ENCODE assay signal across 8 mouse cellular contexts in the genomic region with DNA sequence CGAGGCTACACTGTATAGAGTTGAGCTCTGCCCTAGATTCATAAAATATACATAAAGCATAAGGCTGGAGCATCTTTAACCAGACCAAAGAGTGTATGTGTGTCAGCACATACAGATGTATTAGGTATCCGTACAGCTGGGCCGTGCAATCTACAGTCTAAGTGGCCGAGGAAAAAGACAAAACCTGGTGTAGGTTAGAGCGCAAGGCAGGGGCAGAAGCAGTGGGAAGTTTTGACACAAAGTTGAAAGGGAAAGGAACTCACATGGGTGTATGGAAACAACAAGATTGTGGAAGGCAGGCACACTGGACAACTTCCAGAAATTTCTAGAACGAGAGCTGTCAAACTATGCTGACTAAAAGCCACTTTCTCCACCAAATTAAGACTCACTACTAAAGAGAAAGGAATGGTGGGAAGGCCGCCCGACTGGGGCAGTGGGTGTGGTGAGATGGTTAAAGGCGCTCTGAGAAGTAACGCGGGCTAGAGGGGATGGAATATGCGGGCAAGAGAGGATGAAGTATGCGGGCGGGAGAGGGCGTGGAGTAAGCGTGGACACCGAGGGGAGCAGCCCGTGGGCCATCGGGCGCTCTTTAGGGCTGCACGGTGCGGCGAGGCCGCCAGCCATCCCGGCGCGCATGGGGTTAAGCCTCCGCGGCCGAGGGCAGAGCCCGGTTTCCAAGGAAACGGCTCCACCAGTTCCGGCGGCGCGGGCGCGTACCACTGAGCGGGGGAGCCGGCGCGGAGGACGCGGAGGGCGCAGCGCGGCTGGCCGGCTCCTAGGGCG. TPM values are rescaled to one million over a fixed set of nuclear protein-coding genes. Genes with fewer than 3 reads are reported as not detected.
DNase-seq lines count a peak whose midpoint lies in the region; ATAC-seq and TF ChIP-seq lines count a peak whose summit lies in the region.

No protein-coding gene starts in this region.

- peaks cover 17% of the 10 kb centered on the region for H3K36me3 ChIP-seq in C2C12 (ENCODE audit: control insufficient read depth, insufficient read depth)
- peaks cover 17% of the 10 kb centered on the region for H3K36me3 ChIP-seq in erythroblast, embryonic 14.5 days (ENCODE audit: control insufficient read depth)
- peaks cover 9% of the 10 kb centered on the region; the same call in 1 of the 2 replicates for H3K36me3 ChIP-seq in heart, embryonic 12.5 days
- 0 out of 2 replicates have a peak, but pooled peaks cover 7% of the 10 kb centered on the region for H3K36me3 ChIP-seq in kidney, embryonic 16.5 days (ENCODE audit: insufficient read depth, low read length)
- peaks cover 8% of the 10 kb centered on the region; the same call in 1 of the 2 replicates for H3K36me3 ChIP-seq in liver, embryonic 11.5 days (ENCODE audit: control insufficient read depth, insufficient read depth, low read length)
- no peaks in the 10 kb centered on the region for H3K36me3 ChIP-seq in myocyte (ENCODE audit: control insufficient read depth, insufficient read depth)

- H3K4me3 ChIP-seq in C2C12 (ENCODE audit: insufficient read depth, poor library complexity, severe bottlenecking): peak overlapping the region; percentile 83
- peak overlapping the region; percentile 78 for H3K4me3 ChIP-seq in erythroblast, embryonic 14.5 days (replicated peaks)
- H3K4me3 ChIP-seq in heart, embryonic 12.5 days: peak overlapping the region; percentile 98
- peak overlapping the region; percentile 84 for H3K4me3 ChIP-seq in kidney, embryonic 16.5 days (ENCODE audit: low read length)
- peak overlapping the region; percentile 74 for H3K4me3 ChIP-seq in liver, embryonic 11.5 days (ENCODE audit: low read depth, low read length)
- peak overlapping the region; percentile 66 for H3K4me3 ChIP-seq in myocyte

- H3K79me3 ChIP-seq in C2C12 (ENCODE audit: low read depth): peaks cover 34% of the 10 kb centered on the region

- H3K79me2 ChIP-seq in C2C12 (ENCODE audit: control insufficient read depth, insufficient read depth) (peaks cover 42% of the 10 kb centered on the region), myocyte (ENCODE audit: control insufficient read depth, insufficient read depth) (peaks cover 36% of the 10 kb centered on the region)

- peak overlapping the region; percentile 99 for H3K27ac ChIP-seq in heart, embryonic 12.5 days (ENCODE audit: poor library complexity, severe bottlenecking)
- peak overlapping the region; percentile 99 for H3K27ac ChIP-seq in kidney, embryonic 16.5 days (ENCODE audit: low read length)
- H3K27ac ChIP-seq in liver, embryonic 11.5 days (ENCODE audit: low read depth, low read length): peak overlapping the region; percentile 89

- TF ChIP-seq POLR2A in brain, embryonic 14.5 days (IDR thresholded peaks at IDR 0.05; ENCODE audit: borderline replicate concordance, extremely low read depth, insufficient read depth, insufficient read length, poor library complexity, severe bottlenecking): peak; percentile 81
- peak; percentile 69 for TF ChIP-seq POLR2A in myocyte (IDR thresholded peaks at IDR 0.05; ENCODE audit: insufficient read length, low read depth)

- no peaks in the 10 kb centered on the region for H3K9me3 ChIP-seq in erythroblast, embryonic 14.5 days (ENCODE audit: control insufficient read depth, low read length)
- H3K9me3 ChIP-seq in heart, embryonic 12.5 days (replicated peaks): no peaks in the 10 kb centered on the region
- no peaks in the 10 kb centered on the region for H3K9me3 ChIP-seq in kidney, embryonic 16.5 days (ENCODE audit: low read length)
- H3K9me3 ChIP-seq in liver, embryonic 11.5 days (ENCODE audit: control insufficient read depth, low read length): no peaks in the 10 kb centered on the region

- H3ac ChIP-seq in C2C12 (ENCODE audit: control insufficient read depth, insufficient read length, low read depth): peak overlapping the region; percentile 77
- H3ac ChIP-seq in myocyte (ENCODE audit: control insufficient read depth, insufficient read length): peak overlapping the region; percentile 26

- peak; percentile 89 for ATAC-seq in heart, embryonic 12.5 days (ENCODE audit: insufficient number of reproducible peaks, low FRiP score)
- ATAC-seq in kidney, embryonic 16.5 days (ENCODE audit: low FRiP score, low TSS enrichment): peak; percentile 89
- peak; percentile 88 for ATAC-seq in liver, embryonic 11.5 days (replicated peaks; ENCODE audit: low FRiP score)

- peak overlapping the region; percentile 99 for H3K9ac ChIP-seq in heart, embryonic 12.5 days
- peak overlapping the region; percentile 98 for H3K9ac ChIP-seq in kidney, embryonic 16.5 days (replicated peaks; ENCODE audit: low read length)
- H3K9ac ChIP-seq in liver, embryonic 11.5 days (ENCODE audit: low read depth, low read length): peak overlapping the region; percentile 77

- H3K27me3 ChIP-seq in C2C12 (ENCODE audit: control insufficient read depth, insufficient read depth, insufficient read length): no peaks in the 10 kb centered on the region
- H3K27me3 ChIP-seq in erythroblast, embryonic 14.5 days (ENCODE audit: control insufficient read depth): no peaks in the 10 kb centered on the region
- no peaks in the 10 kb centered on the region for H3K27me3 ChIP-seq in heart, embryonic 12.5 days (replicated peaks)
- H3K27me3 ChIP-seq in kidney, embryonic 16.5 days (ENCODE audit: insufficient read depth, low read length): no peaks in the 10 kb centered on the region
- H3K27me3 ChIP-seq in liver, embryonic 11.5 days (replicated peaks; ENCODE audit: control insufficient read depth, insufficient read depth, low read length): no peaks in the 10 kb centered on the region
- no peaks in the 10 kb centered on the region for H3K27me3 ChIP-seq in myocyte (ENCODE audit: control insufficient read depth, insufficient read depth, insufficient read length)

- 2% methylated on average over 44 of the region's 49 CpGs for WGBS in heart, embryonic 12.5 days
- 2% methylated on average over 36 of the region's 49 CpGs for WGBS in kidney, embryonic 16.5 days
- 2% methylated on average over 49 of the region's 49 CpGs for WGBS in liver, embryonic 11.5 days

- TF ChIP-seq CTCF in C2C12 (IDR thresholded peaks at IDR 0.05; ENCODE audit: control insufficient read depth, insufficient read depth, insufficient read length): no peak
- no peak for TF ChIP-seq CTCF in brain, embryonic 14.5 days (IDR thresholded peaks at IDR 0.05; ENCODE audit: borderline replicate concordance, extremely low read depth, insufficient read depth, insufficient read length)

- peaks cover 58% of the 10 kb centered on the region for H3K4me1 ChIP-seq in erythroblast, embryonic 14.5 days (ENCODE audit: control insufficient read depth)
- peaks cover 44% of the 10 kb centered on the region for H3K4me1 ChIP-seq in heart, embryonic 12.5 days (replicated peaks)
- H3K4me1 ChIP-seq in kidney, embryonic 16.5 days (ENCODE audit: insufficient read depth, low read length): peaks cover 45% of the 10 kb centered on the region
- H3K4me1 ChIP-seq in liver, embryonic 11.5 days (replicated peaks; ENCODE audit: control insufficient read depth, insufficient read depth, low read length): peaks cover 38% of the 10 kb centered on the region

- peak; percentile 95 for DNase-seq in brain, embryonic 14.5 days (ENCODE audit: low read depth)
- DNase-seq in liver, embryonic 11.5 days (ENCODE audit: low spot score): peak; percentile 85
- peak; percentile 84 to 93 for DNase-seq in spleen, postnatal 4 days (ENCODE audit: low spot score in 2 of 2)

- peak overlapping the region; percentile 100 for H3K4me2 ChIP-seq in heart, embryonic 12.5 days
- H3K4me2 ChIP-seq in kidney, embryonic 16.5 days (replicated peaks; ENCODE audit: low read depth, low read length): peak overlapping the region; percentile 98
- peak overlapping the region; percentile 100 for H3K4me2 ChIP-seq in liver, embryonic 11.5 days
- H3K4me2 ChIP-seq in myocyte (ENCODE audit: low read depth): peak overlapping the region; percentile 85

TF ChIP-seq in C2C12, 6 proteins besides CTCF, POLR2A, EP300 and RAD21:
- TF ChIP-seq CEBPB (IDR thresholded peaks at IDR 0.05; ENCODE audit: low read depth) (no peak), MYOG (IDR thresholded peaks at IDR 0.05; ENCODE audit: control insufficient read depth, extremely low read depth, insufficient read length) (no peak), USF1 (IDR thresholded peaks at IDR 0.05; ENCODE audit: low read depth) (no peak), MAX (IDR thresholded peaks at IDR 0.05) (no peak), MYOD1 (IDR thresholded peaks at IDR 0.05; ENCODE audit: control insufficient read depth, insufficient read length, low read depth) (no peak), FOSL1 (IDR thresholded peaks at IDR 0.05; ENCODE audit: insufficient read depth, low read length, poor library complexity, severe bottlenecking) (no peak)

TF ChIP-seq in myocyte, 11 proteins besides CTCF, POLR2A, EP300 and RAD21:
- TF ChIP-seq MYOG (IDR thresholded peaks at IDR 0.05; ENCODE audit: control insufficient read depth in 1 of 3, insufficient read depth in 1 of 3, insufficient read length in 2 of 3, low read depth in 2 of 3) (peak in 1 of 3 experiments; percentile 36), MAX (IDR thresholded peaks at IDR 0.05; ENCODE audit: low read depth) (no peak), POLR2AphosphoS2 (IDR thresholded peaks at IDR 0.05; ENCODE audit: insufficient read length, low read depth) (peak; percentile 72)

RNA-seq across cellular contexts. Expression of a gene that starts 0.7 kb away (rescaled TPM):
- polyA plus RNA-seq in C2C12 (2012; fragmentation: generic; extraction: Trizol) (22.7 TPM), myocyte (2012; fragmentation: generic; extraction: Trizol) (13.1 TPM)
- 57.6 and 75.1 TPM in 2 replicates for polyA plus RNA-seq in brain, embryonic 14.5 days (2012; rRNA removed)
- polyA plus RNA-seq in erythroblast, embryonic 14.5 days (2012): 1.0 TPM in 2 replicates
- 4.0 and 4.1 TPM in 2 replicates for polyA plus RNA-seq in heart, embryonic 12.5 days (2016; fragmentation: Nextera tagmentation; extraction: Ambion mirVana)
- polyA plus RNA-seq in kidney, embryonic 16.5 days (2015; fragmentation: Nextera tagmentation; extraction: Ambion mirVana): 5.0 and 5.1 TPM in 2 replicates
- polyA plus RNA-seq in liver, embryonic 11.5 days (2014; fragmentation: Nextera tagmentation; extraction: Ambion mirVana): 6.7 and 6.9 TPM in 2 replicates

Comparison
In these comparisons a context has a peak if more than half of its experiments do, and no peak if none do; other contexts are left out.
1. Peak in every context shown above with its lines: DNase-seq, ATAC-seq, H3K4me3 ChIP-seq and H3K27ac ChIP-seq.